Mouse (Mus musculus): ENCODE measurements around the gene St3gal3. TPM values are rescaled to one million over a fixed set of nuclear protein-coding genes. Genes with fewer than 3 reads are reported as not detected.

St3gal3 gene
- polyA plus RNA-seq, 1 experiment from 2014 or later: 4.5 TPM

GRCm38 (mm10) chr4:118089939-118090338 is 44.8 kb downstream of the St3gal3 start:
- Histone ChIP-seq H3K4me2 (no peak overlapping the region), H3K9me3 (ENCODE audit: control insufficient read depth, low read length) (no peaks in the 10 kb centered on the region), H3K36me3 (ENCODE audit: control insufficient read depth, insufficient read depth, low read length) (no peaks in the 10 kb centered on the region), H3K27me3 (replicated peaks; ENCODE audit: control insufficient read depth, insufficient read depth, low read length) (no peaks in the 10 kb centered on the region), H3K4me3 (ENCODE audit: low read depth, low read length) (no peak overlapping the region), H3K4me1 (replicated peaks; ENCODE audit: control insufficient read depth, insufficient read depth, low read length) (0 out of 2 replicates have a peak, but pooled peaks cover 2% of the 10 kb centered on the region), H3K27ac (ENCODE audit: low read depth, low read length) (no peak overlapping the region), H3K9ac (ENCODE audit: low read depth, low read length) (no peak overlapping the region)
- 36% methylated on average over 9 of the region's 9 CpGs for WGBS
- ATAC-seq (replicated peaks; ENCODE audit: low FRiP score) (no peak), DNase-seq (ENCODE audit: low spot score) (no peak)

GRCm38 (mm10) chr4:118088771-118089170 is 45.9 kb downstream of the St3gal3 start:
- H3K36me3 ChIP-seq (ENCODE audit: control insufficient read depth, insufficient read depth, low read length): no peaks in the 10 kb centered on the region
- no peaks in the 10 kb centered on the region for H3K27me3 ChIP-seq (replicated peaks; ENCODE audit: control insufficient read depth, insufficient read depth, low read length)
- 0 out of 2 replicates have a peak, but pooled peaks cover 2% of the 10 kb centered on the region for H3K4me1 ChIP-seq (replicated peaks; ENCODE audit: control insufficient read depth, insufficient read depth, low read length)
- WGBS: 63% methylated on average over 2 of the region's 2 CpGs
- ATAC-seq (replicated peaks; ENCODE audit: low FRiP score): no peak
- no peaks in the 10 kb centered on the region for H3K9me3 ChIP-seq (ENCODE audit: control insufficient read depth, low read length)
- no peak overlapping the region for H3K27ac ChIP-seq (ENCODE audit: low read depth, low read length)
- H3K4me3 ChIP-seq (ENCODE audit: low read depth, low read length): no peak overlapping the region
- H3K4me2 ChIP-seq: no peak overlapping the region
- no peak overlapping the region for H3K9ac ChIP-seq (ENCODE audit: low read depth, low read length)
- no peak for DNase-seq (ENCODE audit: low spot score)

GRCm38 (mm10) chr4:118085025-118085424 is 49.7 kb downstream of the St3gal3 start:
- Histone ChIP-seq H3K9ac (ENCODE audit: low read depth, low read length) (no peak overlapping the region), H3K36me3 (ENCODE audit: control insufficient read depth, insufficient read depth, low read length) (no peaks in the 10 kb centered on the region), H3K4me2 (no peak overlapping the region), H3K9me3 (ENCODE audit: control insufficient read depth, low read length) (no peaks in the 10 kb centered on the region), H3K27ac (ENCODE audit: low read depth, low read length) (no peak overlapping the region), H3K27me3 (replicated peaks; ENCODE audit: control insufficient read depth, insufficient read depth, low read length) (no peaks in the 10 kb centered on the region), H3K4me3 (ENCODE audit: low read depth, low read length) (no peak overlapping the region), H3K4me1 (replicated peaks; ENCODE audit: control insufficient read depth, insufficient read depth, low read length) (peaks cover 24% of the 10 kb centered on the region)
- 77% methylated on average over 4 of the region's 4 CpGs for WGBS
- DNase-seq (ENCODE audit: low spot score) (no peak), ATAC-seq (replicated peaks; ENCODE audit: low FRiP score) (no peak)

GRCm38 (mm10) chr4:118083217-118083951 is 51.3 kb downstream of the St3gal3 start:
- DNase-seq (ENCODE audit: low spot score): peak; percentile 90
- H3K4me1 ChIP-seq (replicated peaks; ENCODE audit: control insufficient read depth, insufficient read depth, low read length): peaks cover 34% of the 10 kb centered on the region
- H3K9me3 ChIP-seq (ENCODE audit: control insufficient read depth, low read length): no peaks in the 10 kb centered on the region
- no peak overlapping the region for H3K27ac ChIP-seq (ENCODE audit: low read depth, low read length)
- no peaks in the 10 kb centered on the region for H3K36me3 ChIP-seq (ENCODE audit: control insufficient read depth, insufficient read depth, low read length)
- peak; percentile 68 for ATAC-seq (replicated peaks; ENCODE audit: low FRiP score)
- no peaks in the 10 kb centered on the region for H3K27me3 ChIP-seq (replicated peaks; ENCODE audit: control insufficient read depth, insufficient read depth, low read length)
- H3K4me3 ChIP-seq (ENCODE audit: low read depth, low read length): no peak overlapping the region
- H3K9ac ChIP-seq (ENCODE audit: low read depth, low read length): no peak overlapping the region
- no peak overlapping the region for H3K4me2 ChIP-seq
- WGBS: 33% methylated on average over 14 of the region's 14 CpGs

GRCm38 (mm10) chr4:118081608-118082331 is 52.9 kb downstream of the St3gal3 start:
- 80% methylated on average over 18 of the region's 18 CpGs for WGBS
- Histone ChIP-seq H3K27me3 (replicated peaks; ENCODE audit: control insufficient read depth, insufficient read depth, low read length) (no peaks in the 10 kb centered on the region), H3K4me1 (replicated peaks; ENCODE audit: control insufficient read depth, insufficient read depth, low read length) (peaks cover 41% of the 10 kb centered on the region), H3K4me2 (no peak overlapping the region), H3K36me3 (ENCODE audit: control insufficient read depth, insufficient read depth, low read length) (no peaks in the 10 kb centered on the region), H3K4me3 (ENCODE audit: low read depth, low read length) (no peak overlapping the region), H3K9ac (ENCODE audit: low read depth, low read length) (no peak overlapping the region), H3K9me3 (ENCODE audit: control insufficient read depth, low read length) (no peaks in the 10 kb centered on the region), H3K27ac (ENCODE audit: low read depth, low read length) (no peak overlapping the region)
- ATAC-seq (replicated peaks; ENCODE audit: low FRiP score) (no peak), DNase-seq (ENCODE audit: low spot score) (no peak)

- no peaks in the 10 kb centered on the region for H3K9me3 ChIP-seq (ENCODE audit: control insufficient read depth, low read length)
- DNase-seq (ENCODE audit: low spot score) (no peak), ATAC-seq (replicated peaks; ENCODE audit: low FRiP score) (no peak)
- no peaks in the 10 kb centered on the region for H3K27me3 ChIP-seq (replicated peaks; ENCODE audit: control insufficient read depth, insufficient read depth, low read length)
- no peak overlapping the region for H3K4me2 ChIP-seq
- H3K27ac ChIP-seq (ENCODE audit: low read depth, low read length): 0 out of 2 replicates have a peak overlapping the region, but pooled peaks have one; percentile 0
- peaks cover 41% of the 10 kb centered on the region for H3K4me1 ChIP-seq (replicated peaks; ENCODE audit: control insufficient read depth, insufficient read depth, low read length)
- no peak overlapping the region for H3K4me3 ChIP-seq (ENCODE audit: low read depth, low read length)
- WGBS: 48% methylated on average over 8 of the region's 8 CpGs
- no peaks in the 10 kb centered on the region for H3K36me3 ChIP-seq (ENCODE audit: control insufficient read depth, insufficient read depth, low read length)
- peak overlapping the region; percentile 32; the same call in 1 of the 2 replicates for H3K9ac ChIP-seq (ENCODE audit: low read depth, low read length)
Measured at GRCm38 (mm10) chr4:118080481-118080880, 54.2 kb downstream of the St3gal3 start.

- no peak overlapping the region for H3K4me3 ChIP-seq (ENCODE audit: low read depth, low read length)
- no peak for DNase-seq (ENCODE audit: low spot score)
Measured at GRCm38 (mm10) chr4:118079195-118079594, 55.5 kb downstream of the St3gal3 start.

GRCm38 (mm10) chr4:118078576-118078975 is 56.1 kb downstream of the St3gal3 start:
- WGBS: 76% methylated on average over 9 of the region's 9 CpGs
- no peak for ATAC-seq (replicated peaks; ENCODE audit: low FRiP score)
- Histone ChIP-seq H3K9ac (ENCODE audit: low read depth, low read length) (peak overlapping the region; percentile 53), H3K36me3 (ENCODE audit: control insufficient read depth, insufficient read depth, low read length) (no peaks in the 10 kb centered on the region), H3K4me2 (peak overlapping the region; percentile 56), H3K9me3 (ENCODE audit: control insufficient read depth, low read length) (no peaks in the 10 kb centered on the region; the same call in 1 of the 2 replicates), H3K27me3 (replicated peaks; ENCODE audit: control insufficient read depth, insufficient read depth, low read length) (no peaks in the 10 kb centered on the region), H3K4me3 (ENCODE audit: low read depth, low read length) (no peak overlapping the region), H3K4me1 (replicated peaks; ENCODE audit: control insufficient read depth, insufficient read depth, low read length) (peaks cover 41% of the 10 kb centered on the region), H3K27ac (ENCODE audit: low read depth, low read length) (peak overlapping the region; percentile 85)
- no peak for DNase-seq (ENCODE audit: low spot score)

More at GRCm38 (mm10) chr4:118079195-118079594, 55.5 kb downstream of the St3gal3 start:
- H3K27ac ChIP-seq (ENCODE audit: low read depth, low read length): peak overlapping the region; percentile 85
- H3K4me2 ChIP-seq: peak overlapping the region; percentile 56
- H3K27me3 ChIP-seq (replicated peaks; ENCODE audit: control insufficient read depth, insufficient read depth, low read length): no peaks in the 10 kb centered on the region
- peak overlapping the region; percentile 53 for H3K9ac ChIP-seq (ENCODE audit: low read depth, low read length)
- peaks cover 41% of the 10 kb centered on the region for H3K4me1 ChIP-seq (replicated peaks; ENCODE audit: control insufficient read depth, insufficient read depth, low read length)
- WGBS: 44% methylated on average over 8 of the region's 8 CpGs
- H3K9me3 ChIP-seq (ENCODE audit: control insufficient read depth, low read length): no peaks in the 10 kb centered on the region; the same call in 1 of the 2 replicates
- H3K36me3 ChIP-seq (ENCODE audit: control insufficient read depth, insufficient read depth, low read length): no peaks in the 10 kb centered on the region
- peak; percentile 93 for ATAC-seq (replicated peaks; ENCODE audit: low FRiP score)
